Comparison of ENCODE assay signal across 33 mouse cellular contexts in the genomic region with DNA sequence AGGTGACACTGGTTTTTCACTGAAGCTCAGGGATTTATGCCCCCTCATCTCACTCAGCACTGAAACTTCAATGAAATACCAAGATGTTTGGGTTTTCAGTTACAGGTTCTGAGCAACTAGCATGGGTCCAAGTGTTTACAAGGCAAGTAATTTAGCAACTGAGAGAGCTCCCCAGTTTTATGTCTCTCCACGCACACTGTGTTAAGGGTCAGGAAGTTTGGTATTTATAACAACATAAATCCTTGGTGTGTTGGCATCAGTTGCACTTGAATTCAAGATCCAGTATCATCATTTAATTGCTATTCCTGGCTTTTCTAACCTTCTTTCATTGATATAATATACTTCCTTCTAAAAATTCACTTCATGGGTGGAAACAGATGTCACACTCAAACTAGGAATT.
"Had no signal": no experiment of that assay in that cellular context is flagged by ENCODE, and none has a peak within 500 bp of the region (broad histone marks: within the 10 kb centered on the region; RNA-seq: fewer than 3 reads in every experiment).

No protein-coding gene starts in this region.

- H3K4me1 ChIP-seq: heart, embryonic 10.5 days; heart, embryonic 12.5 days; heart, embryonic 13.5 days; heart, embryonic 15.5 days; hindbrain, embryonic 10.5 days; hindbrain, embryonic 12.5 days; hindbrain, embryonic 13.5 days; hindbrain, embryonic 15.5 days; intestine, embryonic 15.5 days had no signal

- H3K36me3 ChIP-seq: heart, embryonic 10.5 days; heart, embryonic 13.5 days; heart, embryonic 15.5 days; hindbrain, embryonic 10.5 days; hindbrain, embryonic 12.5 days; hindbrain, embryonic 13.5 days; hindbrain, embryonic 15.5 days; intestine, embryonic 15.5 days had no signal

- H3K9me3 ChIP-seq: heart, embryonic 10.5 days; heart, embryonic 12.5 days; heart, embryonic 13.5 days; heart, embryonic 15.5 days; hindbrain, embryonic 10.5 days; hindbrain, embryonic 12.5 days; hindbrain, embryonic 13.5 days; hindbrain, embryonic 15.5 days; intestine, embryonic 15.5 days had no signal

- H3K4me3 ChIP-seq: heart, adult 2 months; heart, embryonic 10.5 days; heart, embryonic 12.5 days; heart, embryonic 13.5 days; heart, embryonic 15.5 days; hindbrain, embryonic 10.5 days; hindbrain, embryonic 12.5 days; hindbrain, embryonic 13.5 days; hindbrain, embryonic 15.5 days; intestine, embryonic 15.5 days; layer of hippocampus, adult 2 months; left cerebral cortex, adult 2 months had no signal

- H3K27ac ChIP-seq: heart, adult 2 months; heart, embryonic 10.5 days; heart, embryonic 13.5 days; heart, embryonic 15.5 days; hindbrain, embryonic 10.5 days; hindbrain, embryonic 12.5 days; hindbrain, embryonic 13.5 days; hindbrain, embryonic 14.5 days; hindbrain, embryonic 15.5 days; hindbrain, postnatal 0 days; intestine, embryonic 15.5 days; left cerebral cortex, adult 2 months had no signal

- H3K27me3 ChIP-seq: heart, embryonic 12.5 days; heart, embryonic 13.5 days; heart, embryonic 15.5 days; hindbrain, embryonic 12.5 days; hindbrain, embryonic 13.5 days; hindbrain, embryonic 15.5 days; intestine, embryonic 15.5 days had no signal

- H3K9ac ChIP-seq: heart, embryonic 12.5 days; heart, embryonic 13.5 days; heart, embryonic 15.5 days; hindbrain, embryonic 12.5 days; hindbrain, embryonic 13.5 days; hindbrain, embryonic 14.5 days; hindbrain, embryonic 15.5 days; intestine, embryonic 15.5 days had no signal

- DNase-seq: heart, adult 2 months; heart, postnatal 10 days; heart, postnatal 14 days; heart, postnatal 36 days; heart, postnatal 4 days; kidney, adult 11 months; kidney, adult 18-20 months; kidney, adult 2 months; kidney, adult 8-10 months; kidney, adult 9 months; kidney, postnatal 10 days; kidney, postnatal 14 days; kidney, postnatal 4 days; layer of hippocampus, adult 9-11 months; layer of hippocampus, postnatal 36 days had no signal

- ATAC-seq: hindbrain, embryonic 16.5 days; hindbrain, postnatal 0 days; inflammation-experienced regulatory T-cells, adult 6 months; intestine, embryonic 15.5 days; intestine, embryonic 16.5 days; intestine, postnatal 0 days had no signal

- H3K4me2 ChIP-seq: heart, embryonic 11.5 days; heart, embryonic 12.5 days; heart, embryonic 13.5 days; heart, embryonic 15.5 days; hindbrain, embryonic 12.5 days; hindbrain, embryonic 13.5 days; hindbrain, embryonic 14.5 days; hindbrain, embryonic 15.5 days; intestine, embryonic 15.5 days had no signal
